Mouse (Mus musculus) ES-Bruce4 (cell line): ENCODE data around the gene D8Ertd738e.

ENCODE experiments used
- CTCF ChIP-seq: IDR thresholded peaks from one replicate; pipeline ENCODE4 v1.8.1; 2011; ENCODE audit warnings: low read depth, low read length
- EP300 ChIP-seq: IDR thresholded peaks from 2 replicates; pipeline ENCODE4 v1.6.1; 2011; ENCODE audit warnings: low read depth, low read length; ENCODE audit not compliant: insufficient read depth
- POLR2A ChIP-seq: IDR thresholded peaks from one replicate; pipeline ENCODE4 v1.8.1; 2011; ENCODE audit warnings: low read length; ENCODE audit not compliant: insufficient read depth

DNA sequence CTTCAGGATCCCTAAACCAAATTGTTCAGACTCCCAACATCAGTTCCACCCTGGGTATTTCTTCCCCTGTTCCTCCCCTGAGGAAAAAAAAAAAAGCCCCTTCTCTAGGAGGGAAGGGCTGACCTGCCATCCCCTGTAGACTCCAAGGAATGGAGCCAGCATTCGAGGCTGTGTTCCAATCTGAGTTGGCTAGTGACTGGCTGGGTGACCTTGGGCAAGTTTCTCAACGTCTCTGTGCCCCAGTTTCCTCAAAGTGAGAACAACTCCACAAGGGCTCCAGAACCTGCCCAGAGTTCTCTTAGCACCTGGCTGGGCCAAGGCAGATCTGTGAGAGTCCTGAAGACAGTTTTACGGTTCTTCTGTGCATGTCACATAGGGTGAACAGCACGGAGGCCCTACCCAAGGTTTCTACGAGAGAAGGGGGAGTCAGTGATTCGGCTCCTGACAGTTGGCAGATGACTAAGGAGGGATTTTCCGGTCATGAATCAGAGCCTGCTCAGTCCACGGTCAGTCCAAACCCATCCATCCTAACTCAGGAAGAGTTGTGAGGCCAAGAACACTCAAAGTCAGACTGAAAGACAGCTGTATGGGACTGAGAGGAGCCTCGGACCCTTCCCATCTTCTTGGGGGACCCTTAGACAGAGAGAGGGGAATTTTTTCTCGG lies 13.6 kb downstream of the D8Ertd738e start:
- TF ChIP-seq CTCF (no peak), POLR2A (no peak), EP300 (no peak)
